Mouse (Mus musculus): ENCODE measurements around the gene Vmn1r1.

The Vmn1r1 gene

DNA sequence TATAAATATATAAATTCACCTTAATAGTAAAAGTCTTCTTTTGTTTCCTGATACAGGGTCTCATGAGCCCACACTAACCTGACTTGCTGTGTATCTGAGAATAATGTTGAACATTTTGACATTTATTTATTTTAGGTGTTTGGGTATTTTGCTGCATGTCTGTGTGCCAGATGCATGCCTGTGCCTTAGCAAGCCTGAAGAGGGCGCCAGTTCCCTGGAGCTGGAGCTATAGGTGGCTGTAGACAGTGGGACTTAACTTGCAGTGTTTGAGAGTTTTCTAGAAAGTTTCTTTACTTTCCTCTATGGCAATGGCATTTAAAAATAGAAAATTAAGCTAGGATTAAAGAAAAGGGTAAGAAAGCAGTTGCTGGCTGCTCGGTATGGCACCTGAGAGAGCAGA lies 33.5 kb downstream of the Vmn1r1 start:
- no peak for DNase-seq

DNA sequence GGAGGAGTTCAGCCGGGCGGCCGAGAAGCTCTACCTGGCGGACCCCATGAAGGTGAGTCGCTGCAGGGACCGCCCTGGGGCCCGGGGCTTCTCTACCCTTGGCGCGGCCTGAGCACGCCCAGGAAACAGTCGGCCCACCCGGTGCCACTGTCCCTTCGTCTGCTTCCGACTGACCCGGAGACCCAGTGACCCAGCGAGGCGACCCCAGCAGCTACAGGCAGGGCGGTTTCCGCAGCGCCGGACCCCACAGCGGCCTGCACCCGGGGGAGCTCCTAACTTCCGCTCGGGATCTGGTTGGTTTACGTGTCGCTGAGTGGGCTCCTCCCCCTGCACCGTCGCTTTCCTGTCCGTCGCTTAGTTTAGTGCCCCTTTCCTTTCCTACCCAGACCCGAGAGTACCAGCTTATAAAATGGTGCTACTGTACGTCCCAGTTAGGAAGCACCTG lies 39.3 kb downstream of the Vmn1r1 start:
- peak; percentile 80 for DNase-seq

DNA sequence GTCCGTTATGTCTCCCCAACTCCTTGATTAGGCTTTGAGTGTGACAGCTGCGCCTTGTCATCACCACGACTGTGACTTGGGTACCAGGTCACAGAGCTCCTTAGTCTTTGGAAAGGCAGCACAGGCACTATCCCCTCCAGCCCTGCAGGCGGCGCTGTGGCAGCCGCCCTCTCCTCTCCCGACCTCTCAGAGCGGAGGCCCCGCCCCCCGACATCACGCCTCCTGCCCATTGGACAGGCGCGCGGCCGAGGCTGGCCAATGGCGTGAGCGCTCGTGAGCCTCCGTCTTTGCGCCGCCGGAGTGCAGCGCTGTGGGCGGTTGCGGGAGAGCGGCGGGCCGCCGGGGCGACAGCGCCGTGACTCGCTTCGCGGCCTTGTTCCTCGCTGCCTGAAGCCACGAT lies 39.8 kb downstream of the Vmn1r1 start, which contains the start of gene Srp9:
Gene Srp9, plus strand, starts transcription at position 232 of the 400 bp plus-strand sequence.
- peak; percentile 98 for DNase-seq

GRCm38 (mm10) chr1:182122413-182122812 lies 41.9 kb downstream of the Vmn1r1 start:
- DNase-seq, result no peak

- DNase-seq, result peak; percentile 45
These were observed 48.5 kb downstream of the Vmn1r1 start for GRCm38 (mm10) chr1:182115651-182116408.

DNA sequence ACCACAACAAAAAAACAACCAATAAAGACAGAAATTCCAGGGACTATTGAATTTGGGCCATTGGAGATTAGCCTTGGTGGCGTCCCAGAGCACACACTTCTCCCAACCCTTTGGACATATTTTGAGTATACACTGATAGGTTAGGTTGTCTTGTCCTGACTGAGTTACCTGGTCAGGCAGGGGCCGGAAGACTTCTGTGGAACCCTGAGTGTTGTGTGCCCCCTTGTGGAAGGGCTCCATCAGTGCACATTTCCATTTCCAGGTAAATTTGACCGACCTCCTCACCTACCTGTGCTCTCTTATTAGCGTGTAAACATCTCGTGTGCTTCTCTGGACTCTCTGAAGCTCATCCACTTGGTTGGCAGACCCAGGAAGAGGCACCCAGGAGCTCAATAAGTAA lies 49.1 kb downstream of the Vmn1r1 start:
- DNase-seq, result no peak

DNA sequence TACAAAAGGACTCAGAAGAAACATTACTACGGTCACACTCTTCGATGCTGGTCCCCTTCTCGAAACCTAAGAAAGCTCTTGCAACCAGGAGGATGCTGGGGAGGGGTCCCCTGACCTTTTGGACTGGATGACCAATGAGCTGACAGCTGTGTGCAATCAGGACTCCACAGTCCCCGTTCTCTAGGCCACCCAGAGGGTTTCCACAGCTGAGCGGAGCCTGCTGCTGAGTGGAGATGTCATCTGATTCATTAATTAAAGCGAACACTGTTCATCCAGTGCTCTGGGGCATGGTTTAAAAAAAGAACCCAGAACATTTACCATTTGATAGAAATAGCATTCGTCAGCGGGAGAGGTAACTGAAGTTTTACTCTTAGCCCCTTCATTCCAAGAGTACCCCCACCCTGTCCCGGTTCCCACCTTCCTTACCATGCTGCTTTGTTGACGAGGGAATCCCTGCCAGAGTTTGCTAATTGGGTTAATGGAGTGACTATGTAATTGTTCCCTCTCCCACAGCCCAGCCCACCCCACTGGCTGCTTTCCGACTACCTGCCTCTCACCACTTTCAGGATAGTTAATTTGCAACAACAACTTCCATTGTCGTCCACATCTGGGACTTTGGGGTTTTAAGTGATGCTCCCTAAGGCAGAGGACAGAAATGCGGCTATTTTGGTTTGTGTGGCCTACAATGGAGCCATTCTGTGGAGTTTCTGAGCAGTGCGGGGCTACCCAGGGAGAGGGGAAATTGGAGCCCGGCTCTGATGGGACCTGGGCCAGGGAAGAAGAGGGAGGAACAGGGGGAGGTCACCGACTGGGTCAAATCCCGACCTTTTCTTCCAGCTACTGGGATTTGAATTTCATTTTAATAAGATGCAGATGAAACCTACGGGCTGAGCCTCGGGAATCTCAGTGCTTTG lies 50.4 kb downstream of the Vmn1r1 start:
- no peak for DNase-seq

GRCm38 (mm10) chr1:182113131-182113530 lies 51.2 kb downstream of the Vmn1r1 start:
- no peak for DNase-seq

DNA sequence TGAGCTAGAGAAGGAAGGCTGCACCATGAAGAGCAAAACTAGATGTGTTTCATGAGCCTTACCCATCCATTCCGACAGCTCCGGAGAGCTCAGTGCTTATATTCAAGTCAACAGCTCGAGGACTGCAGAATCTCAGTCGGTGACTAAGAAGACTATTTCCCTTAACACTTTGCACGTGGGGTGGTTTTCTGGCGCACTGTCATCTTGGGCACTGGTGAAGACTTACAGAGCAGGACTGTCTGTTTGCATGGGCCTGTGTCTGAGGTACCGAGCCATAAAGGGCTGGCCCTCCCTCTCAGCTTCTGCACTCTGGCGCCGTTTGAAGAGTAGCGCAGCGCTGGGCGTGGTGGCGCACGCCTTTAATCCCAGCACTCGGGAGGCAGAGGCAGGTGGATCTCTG lies 51.9 kb downstream of the Vmn1r1 start:
- DNase-seq, result no peak

DNA sequence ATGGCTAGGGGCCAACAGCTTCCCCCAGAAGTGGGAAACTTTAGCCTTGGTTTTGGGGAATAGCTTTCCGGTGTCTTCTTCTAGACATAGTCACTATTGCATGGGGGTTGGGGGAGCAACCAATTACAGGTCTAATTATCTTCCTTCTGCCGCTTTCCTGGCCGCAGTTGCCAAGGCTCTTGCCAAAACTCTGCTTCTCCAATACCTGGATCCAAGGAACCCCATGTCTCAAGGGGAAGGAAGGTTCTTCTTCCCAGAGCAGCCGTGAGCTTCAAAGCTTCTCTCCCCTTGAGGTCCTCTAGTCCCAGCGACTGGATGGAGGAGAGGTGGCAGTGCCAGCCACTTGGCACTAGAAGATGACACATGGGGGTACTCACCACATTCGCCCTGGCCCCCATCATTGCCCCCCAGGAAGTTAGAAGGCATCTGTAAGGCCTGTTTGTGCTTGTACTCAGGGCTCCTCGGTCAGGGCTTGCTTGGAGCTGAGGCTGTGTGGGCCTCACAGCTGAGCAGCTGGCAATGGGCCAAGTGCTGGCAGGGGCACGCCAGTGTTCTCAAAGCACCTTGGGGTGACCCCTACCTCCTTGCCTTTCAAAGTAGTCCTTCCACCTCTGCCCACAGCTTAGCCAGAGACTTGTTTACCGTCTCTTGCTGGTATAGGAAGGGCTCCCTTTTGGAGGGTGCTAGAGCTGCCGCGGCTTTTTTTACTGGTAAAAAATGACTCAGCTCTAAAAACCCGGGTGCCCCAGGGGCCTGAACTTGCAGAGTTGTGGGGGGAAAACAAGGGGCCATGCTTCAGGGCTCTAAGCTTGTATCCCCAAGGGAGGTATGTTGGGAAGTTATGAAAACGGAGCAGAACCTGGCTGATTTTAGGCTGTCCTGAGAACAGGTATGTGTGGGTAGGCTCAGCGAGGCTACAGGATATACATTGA lies 52.6 kb downstream of the Vmn1r1 start:
- peak; percentile 40 for DNase-seq

DNA sequence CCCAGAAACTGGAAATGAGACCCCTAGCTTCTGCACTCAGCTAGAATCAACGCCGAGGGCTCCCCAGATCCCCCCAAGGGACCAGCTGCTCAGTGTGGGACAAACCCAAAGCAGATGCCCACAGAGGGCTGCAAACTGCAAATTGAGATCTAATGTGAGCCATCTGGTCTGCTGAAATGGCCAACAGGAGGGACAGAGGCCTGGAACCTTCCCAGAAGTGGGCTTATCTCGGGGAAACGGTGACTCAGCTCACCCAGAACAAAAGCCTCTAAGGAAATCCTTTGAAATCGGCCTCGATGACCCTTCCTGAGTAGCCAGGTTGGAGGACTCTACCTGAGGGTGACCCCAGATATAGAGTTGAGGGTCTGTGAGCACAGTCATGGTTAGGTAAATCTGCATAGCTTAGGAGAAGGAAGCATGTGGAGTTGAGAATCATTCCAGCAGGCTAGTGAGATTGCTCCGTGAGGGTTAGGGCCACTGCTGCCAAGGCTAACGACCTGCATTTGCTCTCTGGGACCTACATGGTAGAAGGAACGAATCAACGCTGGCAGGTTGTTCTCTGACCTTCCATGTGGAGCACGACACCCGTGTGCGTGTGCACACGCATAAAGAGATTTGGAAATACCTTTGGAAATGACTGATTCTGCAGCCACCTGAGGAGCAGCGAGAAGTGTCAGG lies 53.4 kb downstream of the Vmn1r1 start:
- DNase-seq, result peak; percentile 44

GRCm38 (mm10) chr1:182110185-182110584 lies 54.1 kb downstream of the Vmn1r1 start:
- no peak for DNase-seq

GRCm38 (mm10) chr1:182108397-182109099 lies 55.7 kb downstream of the Vmn1r1 start:
- DNase-seq, result no peak

DNA sequence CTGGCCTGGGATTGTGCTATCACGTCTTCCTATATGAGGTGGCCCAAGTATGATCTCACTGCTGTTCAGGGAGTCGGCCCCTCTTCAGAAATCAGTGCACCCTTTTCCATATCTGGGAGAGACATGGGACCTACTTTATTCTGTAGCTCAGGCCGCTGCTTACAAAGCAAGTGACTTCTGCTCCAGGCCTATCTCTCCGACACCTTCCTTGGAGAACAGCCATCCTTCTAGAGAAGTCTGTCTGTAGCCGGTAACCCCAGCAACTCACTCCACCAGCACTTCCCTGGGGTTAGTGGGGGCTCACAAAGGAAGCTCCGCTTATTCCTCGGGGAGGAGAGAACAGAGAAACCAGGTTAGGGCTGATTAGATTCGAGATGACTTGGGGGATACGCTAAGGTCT lies 57.0 kb downstream of the Vmn1r1 start:
- no peak for DNase-seq

DNA sequence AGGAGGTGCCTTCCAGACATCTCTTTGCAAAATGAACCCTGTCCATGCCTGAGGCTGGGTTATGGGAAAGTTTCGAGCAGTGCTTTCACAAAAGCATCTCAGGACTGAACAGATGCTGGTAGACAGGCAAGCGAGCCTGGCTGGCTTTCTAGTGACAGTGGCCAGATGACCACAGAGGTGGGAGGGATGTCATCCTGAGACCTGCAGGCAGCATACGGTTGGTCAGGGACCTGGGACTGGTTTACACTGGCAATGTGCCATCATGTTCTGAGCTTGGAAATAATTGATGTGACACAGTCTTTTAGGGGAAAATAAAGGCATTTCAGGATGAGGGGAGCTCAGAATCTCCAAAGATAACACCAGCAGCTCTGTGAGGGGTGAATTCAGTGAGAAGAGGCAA lies 59.3 kb downstream of the Vmn1r1 start:
- DNase-seq, result no peak

Data from cerebellum, adult 11-12 months (tissue).